Mouse (Mus musculus) thymus, adult 2 months (tissue): Measurements from ENCODE around the gene D10Jhu81e. TPM values are rescaled to one million over a fixed set of nuclear protein-coding genes. Genes with fewer than 3 reads are reported as not detected.

Experiments
- DNase-seq: peaks from one replicate; pipeline ENCODE4 v3.0.0; 2021
- H3K27ac ChIP-seq: fragments of 200-500 bp; 2 replicates; pipeline ENCODE4 v1.5.1; 2012; ENCODE audit warnings: low read length, control low read depth; ENCODE audit not compliant: control insufficient read depth, insufficient read depth
- H3K27me3 ChIP-seq: fragments of 200-500 bp; 2 replicates; pipeline ENCODE4 v1.6.1; 2012; ENCODE audit warnings: mild to moderate bottlenecking, low read length, moderate library complexity, mixed read lengths; ENCODE audit not compliant: control insufficient read depth, insufficient read depth
- H3K36me3 ChIP-seq: fragments of 200-500 bp; 2 replicates; pipeline ENCODE4 v1.6.1; 2012; ENCODE audit warnings: mild to moderate bottlenecking, low read length, moderate library complexity; ENCODE audit not compliant: control insufficient read depth, insufficient read depth
- H3K4me1 ChIP-seq: fragments of 200-500 bp; replicated peaks from 2 replicates; pipeline ENCODE4 v1.6.1; 2012; ENCODE audit warnings: low read length; ENCODE audit not compliant: control insufficient read depth, insufficient read depth
- H3K4me3 ChIP-seq: fragments of 200-500 bp; 2 replicates; pipeline ENCODE4 v1.5.1; 2012; ENCODE audit warnings: mild to moderate bottlenecking, low read length, control low read depth, moderate library complexity; ENCODE audit not compliant: control insufficient read depth, insufficient read depth
- CTCF ChIP-seq: fragments of 200-500 bp; IDR thresholded peaks from 2 replicates; pipeline ENCODE4 v1.5.1; 2012; ENCODE audit warnings: mild to moderate bottlenecking, control low read depth, low read length, moderate library complexity, borderline replicate concordance; ENCODE audit not compliant: control insufficient read depth, poor library complexity, insufficient read depth; ENCODE audit errors: extremely low read depth
- POLR2A ChIP-seq: fragments of 200-500 bp; IDR thresholded peaks from 2 replicates; pipeline ENCODE4 v1.6.1; 2012; ENCODE audit warnings: mild to moderate bottlenecking, low read length, control low read depth, moderate library complexity; ENCODE audit not compliant: control insufficient read depth, poor library complexity, insufficient read depth; ENCODE audit errors: extremely low read depth
- WGBS: fragments of 180-500 bp; shearing (Covaris S2); methylation state at CpG from one replicate; pipeline ENCODE4 v1.1.7; 2018; 5-methylcytosine and 5-hydroxymethylcytosine counted together
- polyA plus RNA-seq: library from polyadenylated mRNA; depleted of rRNA; stranded (reverse); fragments of >200 nt; gene quantifications from 2 replicates; pipeline ENCODE4 v1.2.3, GENCODE M21; 2012

Gene D10Jhu81e
- polyA plus RNA-seq, 1 experiment: 148 TPM

GRCm38 (mm10) chr10:78159906-78160305 is 9.7 kb downstream of the D10Jhu81e start:
- peak; percentile 86 for DNase-seq
- Histone ChIP-seq H3K36me3 (no peaks in the 10 kb centered on the region), H3K4me3 (peak overlapping the region; percentile 28), H3K27me3 (no peaks in the 10 kb centered on the region), H3K4me1 (peaks cover 26% of the 10 kb centered on the region), H3K27ac (peak overlapping the region; percentile 30)
- TF ChIP-seq POLR2A (no peak), CTCF (peak; percentile 79; the same call in 1 of the 2 replicates)
- WGBS: 3% methylated on average over 7 of the region's 7 CpGs

GRCm38 (mm10) chr10:78159252-78159878 is 10.2 kb downstream of the D10Jhu81e start:
- TF ChIP-seq POLR2A (no peak), CTCF (no peak)
- Histone ChIP-seq H3K27me3 (no peaks in the 10 kb centered on the region), H3K27ac (peak overlapping the region; percentile 30), H3K36me3 (no peaks in the 10 kb centered on the region), H3K4me1 (peaks cover 26% of the 10 kb centered on the region), H3K4me3 (peak overlapping the region; percentile 37)
- DNase-seq: peak; percentile 74
- WGBS: 11% methylated on average over 17 of the region's 17 CpGs

GRCm38 (mm10) chr10:78158041-78158440 is 11.5 kb downstream of the D10Jhu81e start:
- WGBS: 94% methylated on average over 15 of the region's 15 CpGs

GRCm38 (mm10) chr10:78156926-78157325 is 12.7 kb downstream of the D10Jhu81e start:
- no peak overlapping the region for H3K27ac ChIP-seq
- 86% methylated on average over 6 of the region's 6 CpGs for WGBS
- TF ChIP-seq POLR2A (no peak), CTCF (no peak)
- no peaks in the 10 kb centered on the region for H3K36me3 ChIP-seq
- DNase-seq: no peak
- H3K4me3 ChIP-seq: no peak overlapping the region
- no peaks in the 10 kb centered on the region for H3K27me3 ChIP-seq
- peaks cover 26% of the 10 kb centered on the region for H3K4me1 ChIP-seq

More at GRCm38 (mm10) chr10:78158041-78158440, 11.5 kb downstream of the D10Jhu81e start:
- Histone ChIP-seq H3K4me1 (peaks cover 26% of the 10 kb centered on the region), H3K36me3 (no peaks in the 10 kb centered on the region), H3K4me3 (no peak overlapping the region), H3K27ac (peak overlapping the region; percentile 26; the same call in 1 of the 2 replicates), H3K27me3 (no peaks in the 10 kb centered on the region)
- TF ChIP-seq POLR2A (no peak), CTCF (no peak)
- DNase-seq: no peak

- Histone ChIP-seq H3K36me3 (no peaks in the 10 kb centered on the region), H3K27me3 (no peaks in the 10 kb centered on the region), H3K4me3 (no peak overlapping the region), H3K27ac (no peak overlapping the region), H3K4me1 (peaks cover 29% of the 10 kb centered on the region)
- DNase-seq: no peak
- 34% methylated on average over 10 of the region's 10 CpGs for WGBS
- TF ChIP-seq CTCF (no peak), POLR2A (no peak)
These were observed 20.5 kb downstream of the D10Jhu81e start for GRCm38 (mm10) chr10:78148834-78149766.

GRCm38 (mm10) chr10:78147908-78148441 is 21.6 kb downstream of the D10Jhu81e start:
- WGBS: 47% methylated on average over 4 of the region's 4 CpGs
- Histone ChIP-seq H3K4me3 (no peak overlapping the region), H3K36me3 (no peaks in the 10 kb centered on the region), H3K27me3 (no peaks in the 10 kb centered on the region), H3K4me1 (peaks cover 31% of the 10 kb centered on the region), H3K27ac (no peak overlapping the region)
- TF ChIP-seq POLR2A: no peak
- no peak for TF ChIP-seq CTCF
- no peak for DNase-seq
